Mouse (Mus musculus) cerebellum, adult 11-12 months (tissue): ENCODE results near the gene Plekha8.

Experiments used
- DNase-seq: peaks from one replicate; pipeline ENCODE4 v3.0.0; 2022

The Plekha8 gene

DNA sequence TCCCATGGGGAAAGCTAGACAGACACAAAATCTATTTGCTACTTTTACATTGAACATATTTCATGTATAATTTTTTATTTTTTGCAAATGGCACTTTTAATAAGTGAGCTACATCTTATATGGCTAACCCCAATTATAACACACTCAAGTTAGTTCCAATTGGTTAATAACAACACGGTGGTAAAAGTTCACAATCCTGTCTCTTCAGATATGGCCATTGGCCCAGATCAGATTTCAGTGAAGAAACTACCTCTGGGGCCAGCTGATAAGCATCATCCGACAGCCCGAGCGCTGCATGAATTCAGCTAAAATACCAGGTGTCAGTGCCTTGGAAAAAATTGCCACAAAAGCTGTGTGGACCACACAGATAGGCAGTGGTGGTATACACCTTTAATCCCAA is 7.2 kb upstream of the Plekha8 start:
- no peak for DNase-seq

DNA sequence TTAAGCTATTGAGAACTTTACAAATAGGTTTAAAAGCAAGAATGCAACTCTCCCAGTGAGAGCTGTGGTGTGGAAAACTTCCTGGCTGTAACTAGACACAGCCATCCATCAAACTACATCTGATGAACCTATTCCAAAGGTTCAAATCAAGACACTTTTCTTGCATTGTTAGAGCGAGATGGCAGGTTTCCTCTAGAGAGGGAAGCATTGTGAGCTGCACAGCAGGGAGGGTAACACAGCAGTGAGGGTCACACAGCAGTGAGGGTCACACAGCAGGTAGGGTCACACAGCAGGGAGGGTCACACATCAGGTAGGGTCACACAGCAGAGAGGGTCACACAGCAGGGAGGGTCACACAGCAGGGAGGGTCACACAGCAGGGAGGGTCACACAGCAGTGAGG is 6.7 kb upstream of the Plekha8 start:
- no peak for DNase-seq

DNA sequence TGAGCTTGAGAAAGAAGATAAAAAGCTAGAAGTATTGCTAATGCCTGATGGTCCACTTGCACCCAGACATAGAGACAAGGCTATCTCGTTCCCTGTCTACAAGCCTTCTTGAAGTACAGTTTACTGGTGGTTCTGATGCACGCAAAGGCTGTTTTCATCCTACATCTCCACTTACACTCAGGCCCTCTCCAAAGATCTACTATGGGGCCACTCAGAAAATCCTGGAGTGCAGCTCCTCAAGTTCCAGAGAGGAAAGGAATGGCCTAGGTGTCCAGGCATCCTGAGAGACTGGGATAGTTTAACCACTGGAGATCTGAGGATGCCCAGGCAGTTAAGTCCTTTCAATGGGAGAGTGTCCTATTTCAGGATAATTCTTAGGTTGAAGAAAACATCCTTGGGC is 4.2 kb upstream of the Plekha8 start:
- DNase-seq = no peak

DNA sequence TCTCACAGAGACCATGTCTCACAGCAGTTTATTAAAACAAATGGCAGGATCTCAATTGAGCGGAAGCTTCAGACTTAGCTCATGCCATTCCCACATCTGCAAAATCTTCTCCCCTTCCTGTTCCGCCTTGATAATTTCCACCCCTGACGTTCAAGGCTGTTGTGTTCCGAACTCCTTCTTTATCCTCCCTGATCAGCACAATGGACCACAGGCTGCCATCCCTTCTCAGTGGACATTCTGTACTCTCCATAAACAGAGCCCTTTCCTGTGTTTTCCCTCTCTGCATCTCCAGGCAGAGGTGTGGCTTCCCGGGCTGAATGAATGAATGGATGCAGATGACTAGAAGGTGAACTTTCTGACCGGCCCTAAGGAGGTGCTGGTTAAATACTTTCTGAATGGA is 3.1 kb upstream of the Plekha8 start:
- no peak for DNase-seq

DNA sequence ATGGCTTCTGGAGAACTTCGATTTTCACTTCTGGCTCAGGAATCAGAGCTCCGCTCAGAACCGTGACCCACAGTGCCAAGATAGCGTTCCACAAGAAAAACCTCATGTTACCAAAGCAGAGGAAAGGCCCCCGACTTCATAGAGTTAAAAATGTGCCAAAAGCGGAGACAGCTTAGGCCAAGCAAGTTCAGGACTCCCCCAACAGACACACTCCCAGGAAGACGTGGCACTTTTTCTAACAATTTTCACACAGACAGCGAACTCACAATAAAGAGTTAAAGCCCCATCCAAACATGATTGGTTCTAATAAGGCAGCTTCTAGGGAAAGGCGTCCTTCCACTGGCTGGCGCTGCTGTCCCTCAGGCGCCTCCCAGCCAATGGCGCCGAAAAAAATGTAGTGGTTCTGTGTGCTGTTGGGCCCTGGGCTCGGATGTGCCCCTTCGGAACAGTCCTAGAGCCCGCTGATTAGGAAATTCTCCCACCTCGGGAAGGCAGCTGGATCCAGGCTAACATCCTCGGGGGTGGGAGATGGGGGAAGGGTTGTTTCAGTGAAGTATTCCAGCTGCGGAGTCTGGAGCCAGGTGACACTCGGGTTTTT is 1.9 kb upstream of the Plekha8 start:
- DNase-seq = peak; percentile 94

DNA sequence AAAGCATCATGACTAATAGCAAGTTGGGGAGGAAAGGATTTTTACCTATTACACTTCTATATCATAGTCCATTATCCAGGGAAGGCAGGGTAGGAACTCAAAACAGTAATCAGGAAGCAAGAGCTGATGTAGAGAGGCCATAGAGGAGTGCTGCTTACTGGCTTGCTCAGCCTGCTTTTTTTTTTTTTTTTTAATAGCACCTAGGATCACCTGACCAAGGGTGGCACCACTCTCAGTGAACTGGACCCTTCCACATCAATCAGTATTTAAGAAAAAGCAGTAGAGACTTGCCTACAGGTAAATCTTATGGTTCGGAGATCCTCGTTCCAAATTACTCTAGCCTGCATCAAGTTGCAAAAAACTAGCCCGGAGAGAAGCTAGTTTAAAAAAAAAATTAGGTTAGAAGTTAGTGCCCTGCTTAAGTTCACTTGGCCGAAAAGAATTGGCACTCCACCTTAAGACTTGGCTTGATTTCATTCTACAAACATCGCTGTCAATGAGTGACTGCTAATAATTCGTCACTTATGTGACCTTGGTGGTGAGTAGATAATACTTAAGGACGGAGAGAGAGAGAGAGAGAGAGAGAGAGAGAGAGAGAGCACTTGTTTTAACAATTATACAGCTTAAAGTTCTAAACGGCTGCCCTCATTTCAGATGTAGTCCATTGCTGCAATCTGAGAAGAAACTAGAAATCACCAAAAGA is 994 bp upstream of the Plekha8 start:
- no peak for DNase-seq

DNA sequence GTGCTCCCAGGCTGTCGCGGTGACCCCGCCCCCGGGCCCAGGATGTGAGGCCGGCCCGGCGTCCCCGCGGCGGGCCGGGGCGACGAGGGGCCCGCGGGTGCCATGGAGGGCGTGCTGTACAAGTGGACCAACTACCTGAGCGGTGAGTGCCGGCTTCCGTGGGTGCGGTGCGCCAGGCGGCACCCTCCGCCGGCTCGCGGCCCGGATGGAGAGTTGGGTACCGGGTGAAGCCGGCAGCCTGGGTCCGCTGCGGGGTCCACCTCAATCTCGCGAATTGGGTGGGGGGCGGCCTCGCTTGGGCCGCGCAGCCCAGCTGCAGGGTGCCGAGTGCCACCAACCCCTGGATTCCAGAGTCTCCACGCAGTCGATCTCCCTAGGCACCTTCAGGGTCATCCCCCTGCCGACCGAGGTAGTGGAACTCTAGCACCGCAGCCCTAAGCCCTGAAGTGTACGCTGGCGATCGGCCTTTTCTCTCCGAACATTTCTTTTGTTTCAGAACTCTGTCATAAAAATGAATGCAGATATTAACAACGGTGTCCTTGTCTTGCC is 493 bp downstream of the Plekha8 start:
- DNase-seq = no peak

DNA sequence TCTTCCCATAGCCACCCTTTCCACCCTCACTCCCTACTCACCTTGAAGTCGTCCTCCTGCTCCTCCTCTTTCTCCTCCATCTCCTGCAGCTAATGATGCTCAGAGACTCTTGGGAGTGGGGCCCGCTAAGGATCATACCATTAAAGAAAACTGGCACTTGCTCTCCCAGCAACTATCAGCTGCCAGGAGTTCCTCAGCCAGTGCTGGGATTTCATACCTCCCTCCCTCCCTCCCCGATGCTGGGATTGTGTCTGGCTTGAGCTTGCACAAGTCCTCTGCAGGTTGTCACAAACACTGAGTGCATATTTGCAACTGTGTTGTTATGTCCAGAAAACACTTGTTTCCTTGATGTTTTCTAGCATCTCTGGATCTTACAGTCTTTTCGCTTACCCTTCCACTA is 2.3 kb downstream of the Plekha8 start, which contains the start of gene Fkbp14:
Fkbp14 (minus strand) TSS at position 101 of the 400 bp plus-strand sequence.
- DNase-seq = no peak

DNA sequence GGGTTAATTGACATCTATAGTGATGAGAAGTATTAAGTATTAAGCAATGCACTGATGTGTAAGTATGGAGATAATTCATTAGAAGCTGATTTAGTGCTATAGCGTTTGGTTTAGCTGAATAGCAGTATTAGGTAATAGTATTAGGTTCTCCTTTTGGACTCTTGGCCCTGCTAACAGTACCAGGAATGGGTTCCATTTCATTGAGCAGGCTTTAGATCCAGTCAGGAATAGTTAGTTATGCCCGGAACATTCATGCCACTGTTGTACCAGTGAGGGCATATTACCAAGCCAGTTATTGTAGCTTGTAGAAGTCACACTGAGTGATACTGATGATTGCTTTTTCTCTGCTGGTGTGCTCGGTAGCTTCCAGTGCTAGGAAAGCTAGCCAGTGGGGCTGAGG is 2.8 kb downstream of the Plekha8 start:
- DNase-seq = no peak

DNA sequence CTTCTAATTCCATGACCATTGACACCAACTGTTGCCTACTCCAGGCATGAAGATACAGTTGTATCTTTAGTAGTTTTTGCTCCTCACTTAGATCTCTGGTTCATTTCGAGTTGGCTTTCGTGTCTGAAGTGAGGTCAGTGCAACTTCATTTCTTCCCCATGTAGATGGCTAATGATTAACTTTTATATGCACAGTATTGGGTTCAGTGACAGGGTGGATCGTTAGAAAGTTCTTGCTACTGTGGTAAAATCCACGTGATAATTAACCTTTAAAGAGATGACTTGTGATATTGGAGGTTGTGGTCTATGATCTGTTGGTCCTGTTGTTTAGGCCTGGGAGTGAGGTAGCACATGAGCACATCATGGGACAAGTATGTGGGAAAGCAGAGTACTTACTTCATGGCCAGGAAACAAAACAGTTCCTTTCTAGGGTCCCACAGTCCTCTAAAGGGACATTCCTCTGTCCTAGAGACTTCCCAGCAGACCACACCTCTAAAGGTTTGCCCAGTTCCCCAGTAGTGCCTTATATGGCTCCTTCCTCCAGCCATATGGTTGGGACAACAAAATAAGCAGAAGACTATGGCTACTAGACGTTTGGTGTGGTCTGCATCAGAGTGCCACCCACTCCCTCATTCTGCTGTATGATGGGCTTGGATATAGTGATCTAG is 5.9 kb downstream of the Plekha8 start:
- no peak for DNase-seq

DNA sequence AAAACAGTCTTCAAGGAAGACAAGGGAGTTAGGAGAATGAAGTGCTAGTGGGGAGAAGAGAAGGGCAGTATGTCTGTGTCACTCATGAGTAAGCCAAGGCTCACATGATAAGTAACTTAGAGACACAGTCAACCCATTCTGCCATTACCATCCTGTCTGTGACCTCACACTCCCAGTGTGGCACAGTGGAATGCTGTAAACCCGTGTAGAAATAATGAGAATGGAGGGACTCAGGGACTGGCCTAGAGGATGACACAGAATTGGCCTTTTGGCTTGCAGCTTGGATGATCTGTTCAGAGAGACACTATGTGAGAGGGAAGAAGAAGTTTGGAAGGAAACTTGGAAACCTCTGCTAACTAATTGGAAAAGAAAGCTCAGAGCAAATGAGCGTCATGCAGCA is 8.0 kb downstream of the Plekha8 start:
- DNase-seq = no peak

DNA sequence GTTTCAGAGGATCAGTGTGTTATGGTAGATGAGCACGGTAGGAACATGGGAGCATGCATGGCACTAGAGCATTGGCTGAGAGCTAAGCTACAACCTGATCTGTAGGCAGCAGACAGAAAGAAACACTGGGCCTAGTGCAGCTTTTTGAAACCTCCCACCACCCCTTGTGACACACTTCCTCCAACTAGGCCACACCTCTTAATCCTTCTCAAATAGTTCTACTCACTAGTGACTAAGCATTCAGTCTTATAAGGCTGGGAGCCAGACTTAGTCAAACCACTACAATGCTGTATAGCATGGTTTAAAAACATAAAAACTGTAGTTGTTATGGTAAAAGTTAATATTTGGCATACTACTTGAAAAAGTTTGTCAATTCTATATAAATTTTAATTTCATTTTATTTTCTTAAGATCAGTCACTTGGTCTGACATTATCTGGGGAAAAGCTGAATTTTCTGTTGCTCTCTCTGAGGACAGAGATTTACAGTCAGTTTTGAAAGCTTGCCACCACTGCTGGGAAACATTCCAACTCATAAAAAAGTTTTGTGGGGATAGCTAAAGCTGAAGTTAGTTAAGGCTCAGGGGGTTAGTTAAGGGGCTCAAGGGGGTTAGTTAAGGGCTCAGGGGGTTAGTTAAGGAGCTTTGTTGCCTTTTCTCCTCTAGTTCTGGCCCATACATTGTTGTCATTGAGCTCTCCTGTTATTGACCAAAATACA is 9.2 kb downstream of the Plekha8 start:
- no peak for DNase-seq

DNA sequence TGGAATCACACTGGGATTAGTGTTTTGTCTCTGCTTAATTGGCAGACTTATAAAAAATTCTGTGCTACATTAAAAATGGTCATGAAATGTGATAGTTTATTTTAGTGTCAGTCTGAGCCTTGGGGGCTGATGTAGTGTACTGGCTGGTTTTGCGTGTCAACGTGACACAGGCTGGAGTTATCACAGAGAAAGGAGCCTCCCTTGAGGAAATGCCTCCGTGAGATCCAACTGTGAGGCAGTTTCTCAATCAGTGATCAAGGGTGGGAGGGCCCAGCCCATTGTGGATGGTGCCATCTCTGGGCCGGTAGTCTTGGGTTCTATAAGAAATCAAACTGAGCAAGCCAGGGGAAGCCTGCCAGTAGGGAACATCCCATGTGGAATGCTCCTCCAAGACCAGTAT is 11.3 kb downstream of the Plekha8 start:
- no peak for DNase-seq

DNA sequence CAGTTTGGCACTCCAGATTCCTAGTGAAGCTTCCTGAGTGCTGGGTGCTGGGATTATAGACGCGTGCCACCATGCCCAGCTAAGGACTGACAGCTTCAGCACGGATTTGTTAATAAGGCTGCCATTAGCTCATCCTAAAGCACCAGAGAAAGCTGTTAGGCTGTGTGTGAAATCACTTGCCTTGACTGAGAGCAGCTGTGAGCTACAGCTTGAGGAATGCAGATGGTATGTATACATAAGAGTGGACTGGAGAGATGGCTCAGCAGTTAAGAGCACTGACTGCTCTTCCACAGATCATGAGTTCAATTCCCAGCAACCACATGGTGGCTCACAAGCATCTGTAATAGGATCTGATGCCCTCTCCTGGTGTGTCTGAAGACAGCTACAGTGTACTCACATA is 22.5 kb downstream of the Plekha8 start:
- no peak for DNase-seq

DNA sequence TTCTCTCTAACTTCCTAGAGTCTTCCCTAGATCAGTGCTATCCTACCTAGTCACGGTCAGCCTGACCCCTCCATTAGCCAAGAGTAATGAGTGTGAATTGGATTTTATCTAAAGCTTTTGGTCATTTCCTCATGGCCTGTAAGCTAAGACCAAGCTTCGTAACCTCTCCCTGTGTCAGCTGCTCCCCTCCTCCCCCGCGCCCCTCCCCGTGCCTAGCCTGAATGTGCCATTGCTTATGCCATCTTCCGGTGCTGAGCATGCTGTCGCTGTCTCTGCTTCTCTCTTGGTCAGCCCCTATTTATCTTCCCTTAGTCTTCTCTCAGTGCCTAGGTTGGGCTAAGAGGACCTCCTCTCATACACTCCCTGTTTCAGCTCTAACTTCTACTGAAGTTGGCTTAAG is 24.6 kb downstream of the Plekha8 start:
- no peak for DNase-seq

DNA sequence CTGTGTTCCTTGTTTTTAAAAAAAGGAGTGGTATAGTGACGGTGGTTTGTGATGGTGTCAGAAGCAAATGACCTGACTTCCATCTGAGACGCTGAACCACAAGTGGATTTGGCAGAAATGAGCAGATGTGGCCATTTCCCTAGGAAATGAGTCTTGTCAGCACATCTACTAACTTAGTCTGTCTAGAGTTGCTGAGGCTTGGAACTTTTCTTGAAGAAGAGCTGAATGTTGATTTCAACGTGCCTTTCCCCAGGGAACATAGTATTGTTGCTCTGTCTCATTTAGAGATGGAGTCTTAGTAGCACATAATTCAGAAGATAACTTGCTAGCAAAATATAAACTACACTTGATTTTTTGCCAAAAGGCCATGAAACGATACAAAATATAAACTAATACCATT is 25.4 kb downstream of the Plekha8 start:
- no peak for DNase-seq

DNA sequence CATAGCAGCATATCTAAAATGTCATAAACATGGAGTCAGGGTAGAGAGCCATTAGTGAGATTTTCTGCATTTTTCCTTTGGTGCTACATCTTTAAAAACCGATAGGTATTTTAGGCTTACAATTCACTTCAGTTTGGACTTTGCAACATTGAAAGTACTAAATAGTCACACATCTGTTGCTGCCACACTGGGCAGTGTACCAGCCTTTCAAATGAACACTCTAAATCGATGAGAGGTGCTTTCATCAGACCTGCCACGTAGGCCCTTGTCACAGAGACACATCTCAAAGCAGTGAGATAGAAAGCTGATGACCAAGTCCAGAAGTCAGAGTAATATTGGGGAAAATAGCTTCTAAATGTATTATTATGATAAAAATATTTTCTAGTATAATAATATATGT is 33.5 kb downstream of the Plekha8 start:
- no peak for DNase-seq

DNA sequence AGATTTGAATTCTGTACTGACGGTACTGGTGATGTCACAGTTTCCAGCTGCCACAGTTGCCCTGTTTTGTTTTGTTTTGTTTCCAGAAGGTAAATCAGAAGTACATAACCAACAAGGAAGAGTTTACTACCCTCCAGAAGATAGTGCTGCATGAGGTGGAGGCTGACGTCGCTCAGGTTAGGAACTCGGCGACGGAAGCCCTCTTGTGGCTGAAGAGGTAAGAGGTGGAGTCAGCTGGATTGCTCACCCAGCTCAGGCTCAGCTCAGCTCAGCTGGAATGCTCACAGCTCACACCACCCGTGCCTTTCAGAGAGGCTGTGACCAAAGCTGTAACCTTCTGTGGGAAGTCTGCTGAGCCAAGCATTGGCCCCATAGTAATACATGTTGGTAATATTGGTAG is 34.8 kb downstream of the Plekha8 start:
- DNase-seq = no peak

DNA sequence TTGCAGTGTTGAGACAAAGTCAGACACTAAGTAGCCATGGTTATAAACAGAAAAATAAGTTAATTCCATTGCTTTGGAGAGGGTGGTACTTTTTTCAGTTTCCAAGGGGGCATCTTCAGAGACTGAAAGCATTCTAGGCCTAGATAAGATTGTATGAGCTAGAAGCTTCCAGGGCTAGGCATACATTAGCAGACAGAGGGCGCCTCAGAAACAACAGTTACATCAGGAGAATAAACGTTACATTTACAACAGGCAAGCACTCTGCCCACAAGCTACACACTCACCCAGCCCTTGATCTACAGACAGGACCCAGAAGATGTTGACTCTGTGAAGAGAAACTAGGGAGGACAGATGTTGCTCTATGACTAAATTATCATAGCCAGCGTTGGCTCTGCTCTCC is 36.6 kb downstream of the Plekha8 start:
- DNase-seq = no peak

DNA sequence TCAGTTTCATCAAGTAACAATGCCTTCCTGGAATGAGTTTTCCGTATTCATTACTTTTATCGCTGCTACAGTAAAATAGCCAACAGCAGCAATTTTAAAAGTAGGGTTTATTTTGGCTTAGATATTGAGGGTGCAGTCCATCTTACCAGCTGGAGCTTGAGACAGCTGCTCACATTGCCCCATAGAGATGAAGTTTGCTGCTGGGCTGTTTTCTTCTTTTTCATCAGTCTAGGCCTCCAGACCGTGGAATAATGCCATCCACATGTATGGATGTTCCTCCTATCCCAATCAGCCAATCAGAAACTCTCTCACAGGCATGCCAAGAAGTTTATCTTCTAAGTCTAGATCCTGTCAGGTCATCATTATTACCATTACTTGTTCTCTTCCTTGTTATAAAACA is 45.0 kb downstream of the Plekha8 start:
- no peak for DNase-seq

DNA sequence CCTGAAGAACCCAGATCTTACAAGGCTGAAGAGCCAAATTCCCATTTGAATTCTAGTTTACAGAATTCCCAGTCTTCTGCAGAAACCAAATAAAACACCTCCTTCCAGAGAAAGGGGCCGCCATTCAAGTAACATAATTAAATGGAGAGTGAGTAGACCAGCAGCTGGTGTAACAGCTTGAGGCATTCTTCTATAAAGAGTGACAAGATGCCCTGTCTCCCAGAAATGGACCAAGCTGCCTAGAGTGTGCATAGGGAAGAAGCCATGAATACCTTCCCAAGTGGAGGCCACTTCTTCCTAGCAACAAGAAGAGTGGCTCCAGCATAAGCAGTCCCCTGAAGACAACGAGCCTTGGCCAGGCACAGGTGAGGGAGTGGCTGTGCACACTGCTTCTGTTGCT is 47.0 kb downstream of the Plekha8 start:
- no peak for DNase-seq

DNA sequence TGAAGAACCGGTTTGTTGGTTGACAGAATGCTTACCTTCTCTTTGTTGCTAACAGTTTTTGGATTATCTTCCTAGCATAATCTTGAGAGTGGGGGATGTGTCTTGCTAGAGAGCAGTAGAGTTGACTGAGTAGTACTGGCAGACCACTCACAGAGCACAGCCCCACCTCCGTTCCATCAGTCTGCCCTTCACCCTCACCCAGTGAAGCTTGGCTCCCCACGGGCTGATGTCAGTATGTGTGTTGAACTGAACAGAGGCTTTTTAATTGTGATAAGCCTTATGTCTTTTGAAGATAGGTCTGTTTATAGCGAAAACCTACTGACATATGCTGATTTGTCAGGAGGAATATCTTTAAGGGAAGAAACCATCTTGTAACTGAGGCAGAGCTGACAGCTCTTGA is 48.3 kb downstream of the Plekha8 start:
- no peak for DNase-seq

DNA sequence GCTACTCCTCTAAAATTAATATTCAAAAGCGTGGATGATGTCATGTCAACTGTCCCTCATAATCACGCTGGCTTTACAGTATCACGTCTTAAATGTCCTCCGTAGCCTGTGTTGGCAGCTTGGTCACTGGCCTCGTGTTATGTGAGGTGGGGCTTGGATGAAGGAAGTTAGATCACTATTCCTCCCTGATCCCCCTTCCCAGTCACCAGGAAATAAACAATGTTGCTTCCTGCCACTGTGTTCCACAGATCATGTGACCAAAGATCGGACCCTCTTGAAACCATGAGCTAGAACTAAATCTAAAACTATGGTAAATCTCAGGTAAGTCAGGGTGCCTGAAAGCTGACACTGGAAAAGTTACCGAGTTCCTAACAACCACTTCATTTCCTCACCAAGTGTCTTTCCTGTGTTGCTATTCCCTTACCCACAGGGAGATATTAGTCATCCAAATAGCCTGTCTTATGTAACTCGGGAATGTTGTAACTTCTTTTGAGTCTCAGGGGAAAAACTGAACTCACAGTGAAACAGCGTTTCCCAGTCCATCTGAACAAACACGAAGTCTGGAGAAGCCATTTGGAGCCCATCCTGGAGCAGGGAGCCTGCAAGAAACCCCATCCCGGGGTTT is 60.7 kb downstream of the Plekha8 start:
- no peak for DNase-seq
